Mouse (Mus musculus) embryo, embryonic 10.5 days (tissue): ENCODE data around the gene Rnf130.

ENCODE experiments used
- DNase-seq: peaks from one replicate; pipeline ENCODE4 v3.0.0-alpha.2; 2015; ENCODE audit warnings: low spot score

Rnf130 gene

GRCm38 (mm10) chr11:50139571-50139970 lies 114.4 kb downstream of the Rnf130 start:
- DNase-seq: no peak

GRCm38 (mm10) chr11:50145529-50145928 lies 120.4 kb downstream of the Rnf130 start:
- no peak for DNase-seq

GRCm38 (mm10) chr11:50146121-50146520 lies 121.0 kb downstream of the Rnf130 start:
- DNase-seq: no peak

GRCm38 (mm10) chr11:50147267-50147957 lies 122.3 kb downstream of the Rnf130 start:
- no peak for DNase-seq

GRCm38 (mm10) chr11:50147958-50148476 lies 122.9 kb downstream of the Rnf130 start:
- no peak for DNase-seq

- DNase-seq: no peak
Measured at GRCm38 (mm10) chr11:50149200-50149599, 124.1 kb downstream of the Rnf130 start.

GRCm38 (mm10) chr11:50149603-50150150 lies 124.5 kb downstream of the Rnf130 start:
- DNase-seq: no peak

GRCm38 (mm10) chr11:50151374-50151773 lies 126.2 kb downstream of the Rnf130 start:
- DNase-seq: no peak

GRCm38 (mm10) chr11:50154166-50154565 lies 129.0 kb downstream of the Rnf130 start:
- DNase-seq: peak; percentile 51
